Mouse (Mus musculus) T-cell, adult 2 months (primary cell): ENCODE measurements around the gene Slc25a10.

Experiments used
- DNase-seq: peaks from one replicate; pipeline ENCODE4 v3.0.0; 2022; ENCODE audit warnings: low spot score

The Slc25a10 gene

GRCm38 (mm10) chr11:120484265-120484981, 7.2 kb upstream of the Slc25a10 start, which contains the start of gene Mrpl12:
TSS of gene Mrpl12 (plus strand) at chr11:120484613.
- peak; percentile 87 for DNase-seq

- no peak for DNase-seq
These were observed 6.4 kb upstream of the Slc25a10 start for GRCm38 (mm10) chr11:120485251-120485650.

- no peak for DNase-seq
These were observed 3.1 kb upstream of the Slc25a10 start for GRCm38 (mm10) chr11:120488516-120488915.

- DNase-seq, result peak; percentile 75
These were observed 2.4 kb upstream of the Slc25a10 start for GRCm38 (mm10) chr11:120489054-120489761.

- DNase-seq, result no peak
These were observed 1.2 kb upstream of the Slc25a10 start for GRCm38 (mm10) chr11:120490291-120491046.

GRCm38 (mm10) chr11:120492024-120492877, 611 bp downstream of the Slc25a10 start:
- DNase-seq, result peak; percentile 38

GRCm38 (mm10) chr11:120492878-120493203, 1.2 kb downstream of the Slc25a10 start:
- no peak for DNase-seq

GRCm38 (mm10) chr11:120493351-120493750, 1.7 kb downstream of the Slc25a10 start:
- DNase-seq, result no peak

- no peak for DNase-seq
These were observed 2.3 kb downstream of the Slc25a10 start for GRCm38 (mm10) chr11:120493911-120494310.

- DNase-seq, result no peak
These were observed 5.8 kb downstream of the Slc25a10 start for GRCm38 (mm10) chr11:120497436-120497835.

GRCm38 (mm10) chr11:120498226-120498625, 6.6 kb downstream of the Slc25a10 start:
- no peak for DNase-seq

GRCm38 (mm10) chr11:120498891-120499290, 7.3 kb downstream of the Slc25a10 start:
- DNase-seq, result no peak

- DNase-seq, result no peak
These were observed 8.3 kb downstream of the Slc25a10 start for GRCm38 (mm10) chr11:120499894-120500293.

- DNase-seq, result no peak
These were observed 8.7 kb downstream of the Slc25a10 start for GRCm38 (mm10) chr11:120500357-120500756.

GRCm38 (mm10) chr11:120501018-120501417, 9.4 kb downstream of the Slc25a10 start:
- DNase-seq, result no peak

GRCm38 (mm10) chr11:120501701-120502100, 10.1 kb downstream of the Slc25a10 start:
- no peak for DNase-seq

GRCm38 (mm10) chr11:120505661-120506060, 14.0 kb downstream of the Slc25a10 start:
- DNase-seq, result no peak

- no peak for DNase-seq
These were observed 15.3 kb downstream of the Slc25a10 start for GRCm38 (mm10) chr11:120506899-120507298.

- no peak for DNase-seq
These were observed 16.1 kb downstream of the Slc25a10 start for GRCm38 (mm10) chr11:120507611-120508289.

GRCm38 (mm10) chr11:120508290-120508870, 16.7 kb downstream of the Slc25a10 start:
- no peak for DNase-seq

GRCm38 (mm10) chr11:120509940-120510339, 18.3 kb downstream of the Slc25a10 start:
- no peak for DNase-seq
